30 mouse cellular contexts compared by ENCODE assay signal in the genomic region with DNA sequence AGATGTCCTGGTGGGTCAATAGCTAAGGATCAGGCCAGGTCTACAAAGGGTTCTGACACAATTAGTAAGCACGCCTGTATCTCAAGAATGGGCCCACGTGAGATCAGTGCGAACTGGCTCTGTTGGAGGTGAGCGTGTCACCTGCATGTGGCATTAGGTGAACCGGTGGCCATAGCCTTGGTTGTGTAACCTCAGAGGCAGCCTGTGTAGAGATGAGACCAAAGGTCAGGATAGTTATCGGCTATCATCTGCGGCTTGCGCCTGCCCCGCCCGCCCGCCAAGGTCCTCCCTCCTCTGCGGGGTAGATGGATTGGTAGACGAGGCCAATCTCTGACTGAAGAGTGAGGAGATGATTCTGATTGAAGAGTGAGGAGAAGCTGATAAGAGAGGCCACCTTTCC. TPM values are rescaled to one million over a fixed set of nuclear protein-coding genes. Genes with fewer than 3 reads are reported as not detected.
DNase-seq lines count a peak whose midpoint lies in the region; ATAC-seq lines count a peak whose summit lies in the region.
"Had no signal": no experiment of that assay in that cellular context is flagged by ENCODE, and none has a peak within 500 bp of the region (broad histone marks: within the 10 kb centered on the region; RNA-seq: fewer than 3 reads in every experiment).

No protein-coding gene starts in this region.

- peak; percentile 23 for DNase-seq in liver
- DNase-seq in yolk sac, embryonic 10.5 days (ENCODE audit: low spot score): peak; percentile 76
- DNase-seq in adrenal gland, postnatal 36 days: no peak
- DNase-seq in thymus, postnatal 25 days: no peak
- DNase-seq: adrenal gland, postnatal 14 days; B cell, adult 2 months; cerebellum, adult 11-12 months; cerebellum, adult 9-10 months; cerebellum, postnatal 14 days; forebrain, postnatal 0 days; gastrocnemius, adult 2 months; gastrocnemius, postnatal 14 days; heart, adult 18-20 months; heart, postnatal 10 days; heart, postnatal 36 days had no signal

- WGBS in liver, embryonic 12.5 days (ENCODE audit: insufficient replicate concordance): 66% methylated on average over 13 of the region's 13 CpGs
- 49% methylated on average over 13 of the region's 13 CpGs for WGBS in intestine, embryonic 16.5 days
- WGBS in liver, embryonic 15.5 days (ENCODE audit: insufficient replicate concordance): 72% methylated on average over 13 of the region's 13 CpGs

- H3K4me2 ChIP-seq in liver, embryonic 12.5 days: no peak overlapping the region
- H3K4me2 ChIP-seq in intestine, embryonic 16.5 days (ENCODE audit: low read depth, low read length): no peak overlapping the region
- H3K4me2 ChIP-seq in liver, embryonic 15.5 days: no peak overlapping the region
- H3K4me2 ChIP-seq: embryonic facial prominence, embryonic 12.5 days; embryonic facial prominence, embryonic 15.5 days; heart, embryonic 12.5 days; heart, embryonic 15.5 days; hindbrain, embryonic 13.5 days had no signal

- no peak overlapping the region for H3K9ac ChIP-seq in liver, embryonic 12.5 days
- no peak overlapping the region for H3K9ac ChIP-seq in intestine, embryonic 16.5 days (ENCODE audit: low read depth, low read length)
- H3K9ac ChIP-seq in liver, embryonic 15.5 days: no peak overlapping the region
- H3K9ac ChIP-seq: embryonic facial prominence, embryonic 12.5 days; embryonic facial prominence, embryonic 15.5 days; forebrain, postnatal 0 days; heart, embryonic 12.5 days; heart, embryonic 15.5 days; hindbrain, embryonic 13.5 days had no signal

- ATAC-seq in liver, embryonic 12.5 days: no peak
- ATAC-seq in intestine, embryonic 16.5 days: peak; percentile 86
- ATAC-seq in liver, embryonic 15.5 days (ENCODE audit: insufficient read depth): peak; percentile 49; the same call in 1 of the 2 replicates
- ATAC-seq: forebrain, embryonic 14.5 days; forebrain, postnatal 0 days; hindbrain, embryonic 16.5 days; Patski had no signal

- H3K4me3 ChIP-seq in liver, embryonic 12.5 days: no peak overlapping the region
- H3K4me3 ChIP-seq in intestine, embryonic 16.5 days (ENCODE audit: low read length): no peak overlapping the region
- H3K4me3 ChIP-seq in liver, embryonic 15.5 days (replicated peaks): no peak overlapping the region
- H3K4me3 ChIP-seq: embryonic facial prominence, embryonic 12.5 days; embryonic facial prominence, embryonic 15.5 days; gastrocnemius, adult 2 months; heart, embryonic 12.5 days; heart, embryonic 15.5 days; hindbrain, embryonic 10.5 days; hindbrain, embryonic 13.5 days had no signal

- no peaks in the 10 kb centered on the region for H3K36me3 ChIP-seq in liver, embryonic 12.5 days
- no peaks in the 10 kb centered on the region for H3K36me3 ChIP-seq in intestine, embryonic 16.5 days (ENCODE audit: control insufficient read depth, insufficient read depth, low read length)
- no peaks in the 10 kb centered on the region for H3K36me3 ChIP-seq in liver, embryonic 15.5 days (replicated peaks)
- H3K36me3 ChIP-seq: embryonic facial prominence, embryonic 12.5 days; embryonic facial prominence, embryonic 15.5 days; G1E; heart, embryonic 12.5 days; heart, embryonic 15.5 days; hindbrain, embryonic 10.5 days had no signal

- H3K9me3 ChIP-seq in liver, embryonic 12.5 days (replicated peaks): no peaks in the 10 kb centered on the region
- H3K9me3 ChIP-seq in intestine, embryonic 16.5 days (ENCODE audit: control insufficient read depth, low read length): no peaks in the 10 kb centered on the region
- no peaks in the 10 kb centered on the region for H3K9me3 ChIP-seq in liver, embryonic 15.5 days (replicated peaks)
- H3K9me3 ChIP-seq: embryonic facial prominence, embryonic 12.5 days; embryonic facial prominence, embryonic 15.5 days; G1E; heart, embryonic 12.5 days; heart, embryonic 15.5 days; hindbrain, embryonic 10.5 days; hindbrain, embryonic 13.5 days had no signal

- H3K4me1 ChIP-seq in liver, embryonic 12.5 days: no peaks in the 10 kb centered on the region
- H3K4me1 ChIP-seq in intestine, embryonic 16.5 days (ENCODE audit: control insufficient read depth, insufficient read depth, low read length): peaks cover 8% of the 10 kb centered on the region; the same call in 1 of the 2 replicates
- no peaks in the 10 kb centered on the region for H3K4me1 ChIP-seq in liver, embryonic 15.5 days (replicated peaks)
- H3K4me1 ChIP-seq: embryonic facial prominence, embryonic 12.5 days; embryonic facial prominence, embryonic 15.5 days; heart, embryonic 12.5 days; heart, embryonic 15.5 days had no signal

- H3K27ac ChIP-seq in liver, embryonic 12.5 days: no peak overlapping the region
- no peak overlapping the region for H3K27ac ChIP-seq in intestine, embryonic 16.5 days (ENCODE audit: low read length)
- H3K27ac ChIP-seq in liver, embryonic 15.5 days (replicated peaks): no peak overlapping the region
- H3K27ac ChIP-seq: embryonic facial prominence, embryonic 12.5 days; embryonic facial prominence, embryonic 15.5 days; gastrocnemius, adult 2 months; heart, embryonic 15.5 days; hindbrain, embryonic 10.5 days; hindbrain, embryonic 13.5 days had no signal

- H3K27me3 ChIP-seq in liver, embryonic 12.5 days (replicated peaks): peaks cover 42% of the 10 kb centered on the region
- H3K27me3 ChIP-seq in intestine, embryonic 16.5 days (replicated peaks; ENCODE audit: control insufficient read depth, insufficient read depth, low read length): peaks cover 4% of the 10 kb centered on the region; the same call in 1 of the 2 replicates
- peaks cover 32% of the 10 kb centered on the region for H3K27me3 ChIP-seq in liver, embryonic 15.5 days
- H3K27me3 ChIP-seq: Patski had no signal

RNA-seq across cellular contexts. Expression of gene Pax2, which starts 15.7 kb away (rescaled TPM):
- polyA plus RNA-seq in liver, embryonic 12.5 days (2016; fragmentation: Nextera tagmentation; extraction: Ambion mirVana): not detected in 2 replicates
- not detected in 2 replicates for polyA plus RNA-seq in intestine, embryonic 16.5 days (2015; fragmentation: Nextera tagmentation; extraction: Ambion mirVana)
- not detected in 2 replicates for polyA plus RNA-seq in liver, embryonic 15.5 days (2015; fragmentation: Nextera tagmentation; extraction: Ambion mirVana)
- not detected for total RNA-seq in adrenal gland, postnatal 36 days (2021)
- total RNA-seq: adrenal gland, adult 18-20 months; adrenal gland, postnatal 14 days; CH12.LX; gastrocnemius, adult 2 months; gastrocnemius, postnatal 14 days; heart, adult 18-20 months; heart, postnatal 10 days; heart, postnatal 36 days had no signal
- polyA plus RNA-seq: G1E; heart, embryonic 12.5 days; heart, embryonic 15.5 days had no signal

Comparison
In these comparisons a context has a peak if more than half of its experiments do, and no peak if none do; other contexts are left out.
1. DNase-seq: peak in liver (single experiment) and yolk sac, embryonic 10.5 days (single experiment); none in adrenal gland, postnatal 36 days (0 of 2) and thymus, postnatal 25 days (single experiment).